Mouse (Mus musculus): Measurements from ENCODE around the gene Adamts4. TPM values are rescaled to one million over a fixed set of nuclear protein-coding genes. Genes with fewer than 3 reads are reported as not detected.

The Adamts4 gene
- polyA plus RNA-seq, 1 experiment from 2014 or later, result 6.3 TPM

DNA sequence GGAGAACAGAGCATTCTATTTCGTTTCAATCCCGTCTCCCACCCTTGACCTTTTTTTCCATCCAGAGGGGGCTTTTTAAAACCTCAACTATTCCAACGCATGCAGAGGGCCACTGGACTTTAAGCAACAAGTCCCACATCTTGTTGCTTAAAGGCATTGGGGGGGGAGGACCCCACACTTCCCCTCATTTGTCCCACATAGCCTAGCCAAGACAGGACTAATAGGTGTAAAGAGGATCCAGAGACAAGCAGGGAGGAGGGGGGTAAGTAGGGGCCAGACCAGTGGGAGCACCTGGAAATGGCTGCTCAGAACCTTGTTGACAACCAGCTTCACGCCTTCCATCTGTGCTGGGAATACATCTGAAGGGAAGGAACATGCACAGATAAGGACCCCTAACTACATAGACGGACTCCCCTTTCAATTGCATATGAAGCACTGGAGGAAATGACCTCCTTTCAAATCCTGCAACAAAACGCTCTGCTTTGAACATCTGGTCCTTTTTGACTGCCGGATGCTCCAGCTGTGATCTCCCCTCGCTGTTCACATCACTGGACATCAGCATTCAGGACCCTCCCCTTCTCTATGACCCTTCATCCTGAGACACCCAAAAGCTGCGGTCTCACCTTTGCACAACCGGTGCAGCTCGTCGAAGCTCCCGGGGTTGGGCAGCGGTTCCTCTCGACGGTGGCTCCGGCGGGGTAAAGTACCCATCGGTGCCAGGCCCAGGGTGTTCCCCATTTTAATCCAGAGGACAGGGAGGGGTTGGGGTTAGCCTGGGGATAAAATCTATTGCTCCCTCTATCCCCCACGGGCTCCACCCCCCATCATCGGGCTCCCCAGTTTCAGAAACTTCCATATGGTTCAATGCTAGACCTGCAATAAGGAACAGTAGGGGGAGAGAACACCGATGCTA lies 28.7 kb upstream of the Adamts4 start:
- H3K27ac ChIP-seq, result no peak overlapping the region
- H3K4me1 ChIP-seq (replicated peaks), result peaks cover 9% of the 10 kb centered on the region
- H3K4me2 ChIP-seq (replicated peaks), result peak overlapping the region; percentile 87
- H3K27me3 ChIP-seq (replicated peaks), result no peaks in the 10 kb centered on the region
- H3K9ac ChIP-seq, result peak overlapping the region; percentile 51
- 8% methylated on average over 22 of the region's 22 CpGs for WGBS
- 0 out of 2 replicates have a peak, but pooled peaks have one; percentile 0 for ATAC-seq
- peak overlapping the region; percentile 53 for H3K4me3 ChIP-seq (replicated peaks)
- no peaks in the 10 kb centered on the region; the same call in 1 of the 2 replicates for H3K36me3 ChIP-seq
- no peaks in the 10 kb centered on the region for H3K9me3 ChIP-seq

DNA sequence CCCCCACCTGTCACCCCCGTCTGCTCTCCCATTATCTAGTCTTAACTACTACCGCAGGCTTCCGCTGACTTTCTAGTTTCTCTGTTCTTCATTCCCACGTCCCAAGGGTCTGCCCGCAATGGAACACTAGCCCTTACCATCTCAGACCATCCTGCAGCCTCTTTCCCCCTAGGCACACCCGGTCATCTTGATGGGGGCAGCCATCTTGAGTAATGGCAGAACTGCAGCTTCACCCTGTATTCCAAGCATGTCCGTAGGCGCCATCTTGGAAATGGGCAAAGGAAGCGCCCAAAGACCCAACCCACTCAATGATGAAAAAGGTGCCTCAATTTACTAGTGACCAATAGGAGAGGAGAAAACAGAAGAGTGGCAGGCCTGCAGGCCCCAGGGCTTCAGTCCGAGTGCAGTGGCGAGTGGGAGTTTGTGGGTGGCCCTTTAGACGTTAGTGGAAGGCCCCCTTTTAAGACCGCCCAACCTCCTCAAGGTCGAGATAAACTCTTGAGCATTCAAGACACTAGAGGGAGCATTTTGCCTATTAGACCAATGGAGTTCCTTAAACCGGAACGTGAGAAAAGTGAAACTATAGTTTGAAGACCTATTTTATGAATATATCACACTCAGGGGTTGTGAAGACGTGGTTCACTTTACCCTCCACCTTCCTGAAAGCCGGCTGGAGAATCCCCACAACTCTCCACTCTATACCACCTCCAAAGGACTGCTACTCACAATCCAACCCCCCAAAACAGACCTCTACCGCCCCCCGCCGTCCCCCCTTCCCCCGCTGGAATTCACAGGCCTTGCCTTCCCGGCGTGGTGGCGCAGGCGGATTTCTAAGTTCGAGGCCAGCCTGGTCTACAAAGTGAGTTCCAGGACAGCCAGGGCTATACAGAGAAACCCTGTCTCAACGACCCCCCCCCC lies 27.7 kb upstream of the Adamts4 start, which contains the start of gene Tomm40l:
Gene Tomm40l (minus strand): TSS at position 277 of the 918 bp plus-strand sequence.
- H3K9me3 ChIP-seq, result no peaks in the 10 kb centered on the region
- H3K4me2 ChIP-seq (replicated peaks), result peak within 1 kb of the TSS; percentile 87
- H3K36me3 ChIP-seq, result no peaks in the 10 kb centered on the region; the same call in 1 of the 2 replicates
- H3K27me3 ChIP-seq (replicated peaks), result no peaks in the 10 kb centered on the region
- peaks cover 9% of the 10 kb centered on the region for H3K4me1 ChIP-seq (replicated peaks)
- H3K27ac ChIP-seq, result peak within 1 kb of the TSS; percentile 83
- WGBS, result 1% methylated on average over 28 of the region's 28 CpGs
- H3K9ac ChIP-seq, result peak within 1 kb of the TSS; percentile 51
- peak; percentile 98 for ATAC-seq
- H3K4me3 ChIP-seq (replicated peaks), result peak within 1 kb of the TSS; percentile 53

GRCm38 (mm10) chr1:171223168-171223567 lies 27.1 kb upstream of the Adamts4 start:
- Histone ChIP-seq H3K9me3 (no peaks in the 10 kb centered on the region), H3K4me2 (replicated peaks) (peak overlapping the region; percentile 87), H3K36me3 (no peaks in the 10 kb centered on the region), H3K4me3 (replicated peaks) (0 out of 2 replicates have a peak overlapping the region, but pooled peaks have one; percentile 28), H3K27ac (peak overlapping the region; percentile 83), H3K27me3 (replicated peaks) (no peaks in the 10 kb centered on the region), H3K4me1 (replicated peaks) (peaks cover 9% of the 10 kb centered on the region), H3K9ac (no peak overlapping the region)
- 80% methylated on average over 6 of the region's 6 CpGs for WGBS
- ATAC-seq, result no peak

GRCm38 (mm10) chr1:171223796-171224195 lies 26.4 kb upstream of the Adamts4 start:
- no peak overlapping the region for H3K4me2 ChIP-seq (replicated peaks)
- 72% methylated on average over 2 of the region's 2 CpGs for WGBS
- peaks cover 9% of the 10 kb centered on the region for H3K4me1 ChIP-seq (replicated peaks)

DNA sequence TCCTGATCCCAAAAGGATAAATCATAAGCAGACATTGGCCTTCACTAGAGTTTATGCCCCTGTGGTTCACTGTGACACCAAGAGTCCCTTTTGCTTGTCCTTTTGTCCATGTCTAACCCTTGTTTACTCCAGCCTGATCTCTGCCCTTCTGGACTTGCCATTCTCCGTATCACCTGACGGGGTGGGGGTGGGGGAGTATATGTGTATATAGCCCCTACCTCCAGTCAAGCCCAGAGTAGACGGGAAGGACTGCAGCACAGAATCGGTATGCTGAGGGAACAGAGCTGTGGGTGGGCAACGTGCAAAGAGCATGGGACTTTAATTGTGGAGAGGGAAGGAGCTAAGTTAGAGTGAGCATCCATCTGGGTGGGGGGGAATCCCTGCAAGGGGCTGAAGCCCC lies 25.4 kb upstream of the Adamts4 start, which contains the start of gene Apoa2:
Gene Apoa2 (plus strand): TSS at position 198 of the 400 bp plus-strand sequence.
- H3K36me3 ChIP-seq, result no peaks in the 10 kb centered on the region
- H3K4me1 ChIP-seq (replicated peaks), result peaks cover 9% of the 10 kb centered on the region
- no peak for ATAC-seq
- H3K4me3 ChIP-seq (replicated peaks), result no peak within 1 kb of the TSS
- no peak within 1 kb of the TSS for H3K4me2 ChIP-seq (replicated peaks)
- H3K27me3 ChIP-seq (replicated peaks), result no peaks in the 10 kb centered on the region
- WGBS, result 61% methylated on average over 5 of the region's 5 CpGs
- H3K9ac ChIP-seq, result 0 out of 2 replicates have a peak within 1 kb of the TSS, but pooled peaks have one; percentile 13
- H3K27ac ChIP-seq, result no peak within 1 kb of the TSS
- no peaks in the 10 kb centered on the region for H3K9me3 ChIP-seq

More at GRCm38 (mm10) chr1:171223796-171224195, 26.4 kb upstream of the Adamts4 start:
- no peaks in the 10 kb centered on the region for H3K27me3 ChIP-seq (replicated peaks)
- H3K9me3 ChIP-seq, result no peaks in the 10 kb centered on the region
- ATAC-seq, result no peak
- H3K4me3 ChIP-seq (replicated peaks), result no peak overlapping the region
- H3K27ac ChIP-seq, result no peak overlapping the region
- H3K36me3 ChIP-seq, result no peaks in the 10 kb centered on the region
- no peak overlapping the region for H3K9ac ChIP-seq

- 70% methylated on average over 4 of the region's 4 CpGs for WGBS
- H3K36me3 ChIP-seq, result no peaks in the 10 kb centered on the region
- no peak overlapping the region for H3K27ac ChIP-seq
- ATAC-seq, result no peak
- no peak overlapping the region for H3K9ac ChIP-seq
- peaks cover under 1% of the 10 kb centered on the region; the same call in 1 of the 2 replicates for H3K4me1 ChIP-seq (replicated peaks)
- H3K27me3 ChIP-seq (replicated peaks), result no peaks in the 10 kb centered on the region
- no peaks in the 10 kb centered on the region for H3K9me3 ChIP-seq
- H3K4me3 ChIP-seq (replicated peaks), result no peak overlapping the region
- H3K4me2 ChIP-seq (replicated peaks), result no peak overlapping the region
These were observed 23.4 kb upstream of the Adamts4 start for GRCm38 (mm10) chr1:171226780-171227179.

GRCm38 (mm10) chr1:171227879-171228278 lies 22.3 kb upstream of the Adamts4 start:
- WGBS, result 94% methylated on average over 1 of the region's 1 CpGs
- Histone ChIP-seq H3K9ac (no peak overlapping the region), H3K4me3 (replicated peaks) (no peak overlapping the region), H3K36me3 (no peaks in the 10 kb centered on the region), H3K27ac (no peak overlapping the region), H3K9me3 (no peaks in the 10 kb centered on the region), H3K4me2 (replicated peaks) (no peak overlapping the region), H3K27me3 (replicated peaks) (no peaks in the 10 kb centered on the region), H3K4me1 (replicated peaks) (no peaks in the 10 kb centered on the region)
- ATAC-seq, result no peak

DNA sequence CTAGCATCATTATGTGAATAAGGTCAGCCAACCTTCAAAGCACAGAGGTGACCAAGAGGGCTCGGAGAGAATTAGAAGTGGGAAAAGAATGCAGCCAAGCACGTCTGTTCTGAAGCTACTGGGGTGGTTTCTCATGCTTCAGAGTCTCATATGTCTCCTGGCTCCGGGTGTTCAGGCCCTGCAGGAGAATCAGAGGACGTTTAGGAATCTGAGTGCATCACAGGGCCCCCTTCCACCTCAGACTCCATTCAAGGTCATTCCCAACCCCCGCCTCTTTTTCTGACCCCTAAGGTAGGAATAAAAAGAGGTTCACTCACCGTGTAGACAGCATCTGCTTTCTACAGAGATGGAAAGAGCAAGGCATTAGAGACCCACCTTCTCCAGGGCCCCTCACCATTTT lies 20.5 kb upstream of the Adamts4 start:
- H3K4me1 ChIP-seq (replicated peaks), result no peaks in the 10 kb centered on the region
- H3K27ac ChIP-seq, result no peak overlapping the region
- H3K36me3 ChIP-seq, result peaks cover 9% of the 10 kb centered on the region; the same call in 1 of the 2 replicates
- H3K27me3 ChIP-seq (replicated peaks), result no peaks in the 10 kb centered on the region
- no peak overlapping the region for H3K4me3 ChIP-seq (replicated peaks)
- no peak overlapping the region for H3K9ac ChIP-seq
- ATAC-seq, result no peak
- no peaks in the 10 kb centered on the region for H3K9me3 ChIP-seq
- H3K4me2 ChIP-seq (replicated peaks), result no peak overlapping the region
- whole genome bisulfite sequencing, result 60% methylated on average over 6 of the region's 6 CpGs

DNA sequence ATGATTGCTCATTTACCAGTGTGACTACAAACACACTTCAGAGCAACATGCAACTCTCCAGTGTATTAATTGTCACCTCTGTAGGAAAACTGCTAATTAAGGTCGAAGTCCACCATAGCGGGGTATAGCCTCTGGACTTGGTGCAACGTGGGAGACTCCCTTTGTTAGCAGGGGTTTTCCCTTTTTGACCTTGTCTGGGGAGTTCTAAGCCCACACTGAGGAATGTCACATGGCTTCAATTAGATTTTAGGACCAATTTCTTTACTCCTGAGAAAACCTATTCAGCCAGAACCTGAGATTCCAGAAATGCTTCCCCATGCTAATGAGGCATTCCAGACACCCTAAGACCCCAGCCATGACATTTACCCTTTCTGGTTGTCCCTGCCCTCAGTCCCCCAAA lies 20.0 kb upstream of the Adamts4 start:
- H3K9me3 ChIP-seq, result no peaks in the 10 kb centered on the region
- no peaks in the 10 kb centered on the region for H3K27me3 ChIP-seq (replicated peaks)
- H3K4me3 ChIP-seq (replicated peaks), result no peak overlapping the region
- 70% methylated on average over 3 of the region's 3 CpGs for WGBS
- no peak overlapping the region for H3K9ac ChIP-seq
- no peak overlapping the region for H3K4me2 ChIP-seq (replicated peaks)
- H3K4me1 ChIP-seq (replicated peaks), result no peaks in the 10 kb centered on the region
- H3K27ac ChIP-seq, result no peak overlapping the region
- ATAC-seq, result no peak
- peaks cover 14% of the 10 kb centered on the region for H3K36me3 ChIP-seq

DNA sequence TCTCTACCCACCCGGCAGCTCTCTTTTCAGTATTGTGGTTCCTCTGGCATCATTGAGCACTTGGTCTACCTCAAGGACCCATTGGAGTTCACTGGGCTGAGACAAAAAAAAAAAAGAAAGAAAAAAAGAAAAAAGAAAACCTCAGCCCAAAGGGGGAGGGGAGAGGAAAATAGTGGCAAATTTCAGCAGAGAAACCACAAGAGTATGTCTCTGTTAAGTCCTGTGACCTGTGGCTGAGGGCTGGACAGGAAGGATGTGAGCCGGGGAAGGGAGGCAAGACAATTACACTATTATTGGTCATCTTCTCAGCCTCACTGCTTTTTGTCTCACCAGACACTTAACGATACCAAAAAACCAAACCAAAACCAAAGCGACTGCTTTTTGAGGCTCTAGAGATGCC lies 18.4 kb upstream of the Adamts4 start:
- Histone ChIP-seq H3K27me3 (replicated peaks) (no peaks in the 10 kb centered on the region), H3K9me3 (no peaks in the 10 kb centered on the region), H3K4me1 (replicated peaks) (no peaks in the 10 kb centered on the region), H3K36me3 (peaks cover 26% of the 10 kb centered on the region), H3K4me2 (replicated peaks) (no peak overlapping the region), H3K9ac (no peak overlapping the region), H3K27ac (no peak overlapping the region), H3K4me3 (replicated peaks) (no peak overlapping the region)
- no peak for ATAC-seq
- WGBS, result 75% methylated on average over 4 of the region's 4 CpGs

GRCm38 (mm10) chr1:171232348-171232747 lies 17.9 kb upstream of the Adamts4 start:
- no peak for ATAC-seq
- no peaks in the 10 kb centered on the region for H3K9me3 ChIP-seq
- no peaks in the 10 kb centered on the region for H3K27me3 ChIP-seq (replicated peaks)
- no peaks in the 10 kb centered on the region for H3K4me1 ChIP-seq (replicated peaks)
- peaks cover 31% of the 10 kb centered on the region for H3K36me3 ChIP-seq
- H3K9ac ChIP-seq, result no peak overlapping the region
- no peak overlapping the region for H3K4me3 ChIP-seq (replicated peaks)
- 83% methylated on average over 5 of the region's 5 CpGs for WGBS
- H3K4me2 ChIP-seq (replicated peaks), result no peak overlapping the region
- no peak overlapping the region for H3K27ac ChIP-seq
